Mouse (Mus musculus) neutrophil, adult 5-6 weeks (primary cell): ENCODE data around the gene Map3k13. TPM values are rescaled to one million over a fixed set of nuclear protein-coding genes. Genes with fewer than 3 reads are reported as not detected.
"Not testable (repeated sequence)": the region's sequence is repeated elsewhere in the genome, so short reads cannot be mapped to it uniquely, and the experiment has no call there.

Experiments
- ATAC-seq: fragments of 151-379, 151-347 bp; 2 replicates; pipeline ENCODE4 v1.8.0; 2017; ENCODE audit warnings: mild to moderate bottlenecking, moderate TSS enrichment; ENCODE audit not compliant: insufficient number of reproducible peaks, poor library complexity, low FRiP score, severe bottlenecking; ENCODE audit errors: extremely low read depth
- total RNA-seq: library from RNA; stranded (forward); fragments of 200-1000 nt; gene quantifications from 2 replicates; pipeline ENCODE4 v1.2.3, GENCODE M21; 2017

The Map3k13 gene
- total RNA-seq: 0.12 TPM in 2 replicates

DNA sequence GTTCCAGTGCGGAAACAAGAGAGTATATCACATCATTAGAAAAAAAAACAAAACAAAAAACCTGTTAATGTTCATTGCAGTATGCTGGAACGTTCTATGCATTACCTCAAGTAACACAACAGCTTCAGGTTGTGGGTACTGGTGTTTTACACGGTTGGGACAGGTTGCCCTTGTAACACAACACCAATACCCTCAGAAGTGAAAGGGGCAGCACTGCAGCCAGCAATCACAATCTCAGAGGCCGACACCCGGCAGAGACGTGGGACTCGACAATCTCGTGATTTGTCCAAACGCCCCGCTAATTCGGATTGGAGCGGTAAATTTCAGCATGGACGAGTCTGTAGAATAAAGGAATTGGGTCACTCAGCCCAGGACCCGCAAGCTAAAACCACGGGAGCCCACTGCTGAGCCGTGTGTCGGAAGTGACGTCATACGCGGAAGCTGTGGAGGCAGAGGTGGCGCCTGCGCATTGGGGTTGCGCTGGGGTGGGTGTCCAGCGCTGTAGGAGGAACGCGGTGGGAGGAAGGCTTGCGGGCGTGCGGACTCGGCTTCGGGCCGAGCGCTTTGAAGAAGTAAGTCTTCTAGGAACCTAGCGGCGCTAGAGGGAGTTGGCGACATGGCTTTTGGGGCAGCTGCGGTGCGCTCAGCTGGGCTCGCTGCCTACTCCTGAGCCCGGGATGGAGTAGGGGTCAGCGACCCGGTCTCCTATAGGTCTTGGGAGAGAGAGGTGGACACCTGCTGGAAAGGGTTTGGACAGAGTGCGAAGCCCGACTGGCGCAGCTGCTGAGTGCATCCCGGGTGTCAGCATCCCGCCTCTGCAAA, at the start of gene Map3k13:
Gene Map3k13 (plus strand): TSS at position 472 of the 822 bp plus-strand sequence.
- peak; percentile 88 for ATAC-seq

DNA sequence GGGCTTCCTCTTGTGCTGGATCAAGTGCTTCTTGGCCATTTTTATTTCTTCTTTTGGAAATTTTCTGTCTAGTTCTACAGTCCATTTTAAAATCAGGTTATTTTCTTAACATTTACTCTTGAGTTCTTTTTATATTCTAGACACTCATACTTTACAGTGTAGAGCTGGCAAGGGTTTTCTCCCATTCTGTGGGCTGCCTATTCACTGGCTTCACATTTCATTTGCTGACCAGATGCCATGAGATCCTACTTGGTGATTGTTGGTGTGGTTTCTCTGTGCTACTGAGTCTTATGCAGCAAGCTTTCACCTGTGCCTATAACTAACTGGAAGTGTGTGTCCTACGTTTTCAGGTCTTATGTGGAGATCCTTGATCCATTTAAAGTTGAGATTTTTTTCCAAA, 35.7 kb upstream of the Map3k13 start:
- no peak for ATAC-seq

DNA sequence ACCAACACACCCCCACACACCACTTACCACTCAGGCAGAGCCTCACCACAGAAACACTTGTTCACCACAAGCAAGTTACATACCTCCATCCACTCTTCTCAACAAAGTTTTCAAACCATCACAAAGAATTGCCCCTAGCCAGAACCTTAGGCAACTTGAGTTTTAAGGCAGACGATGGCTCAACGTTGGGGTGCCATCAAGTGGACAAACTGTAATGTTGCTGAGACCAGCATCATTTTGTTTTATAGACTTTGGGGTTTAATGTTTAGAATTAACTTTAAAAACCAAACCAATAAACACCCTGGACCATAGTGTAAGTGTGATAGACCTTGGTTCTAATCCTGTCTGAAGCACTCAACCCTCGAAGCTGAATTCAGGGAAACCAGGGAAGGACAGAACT, 25.9 kb upstream of the Map3k13 start:
- no peak for ATAC-seq

DNA sequence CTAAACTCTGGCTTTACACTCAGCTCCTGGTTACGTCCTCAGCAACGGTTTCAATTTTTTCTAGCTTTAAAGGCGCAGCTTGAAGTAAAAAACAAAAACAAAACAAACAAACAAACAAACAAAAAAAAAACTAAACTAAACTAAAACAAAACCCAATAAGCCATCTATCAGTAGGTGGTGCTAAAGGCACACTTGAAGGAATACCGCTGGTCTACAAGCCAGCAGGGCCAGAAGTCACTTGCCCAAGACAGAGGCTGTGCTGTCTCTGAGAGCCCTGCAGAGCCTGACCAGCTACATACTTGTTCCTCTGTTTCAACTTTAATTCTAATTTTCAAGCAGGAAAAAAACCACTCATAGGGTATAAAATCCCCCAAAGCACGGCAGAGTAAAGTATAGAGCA, 24.5 kb upstream of the Map3k13 start:
- ATAC-seq: no peak

- no peak for ATAC-seq
Measured at GRCm38 (mm10) chr16:21774725-21775124, 19.4 kb upstream of the Map3k13 start.

- ATAC-seq: no peak
Measured at GRCm38 (mm10) chr16:21778293-21778866, 15.8 kb upstream of the Map3k13 start.

DNA sequence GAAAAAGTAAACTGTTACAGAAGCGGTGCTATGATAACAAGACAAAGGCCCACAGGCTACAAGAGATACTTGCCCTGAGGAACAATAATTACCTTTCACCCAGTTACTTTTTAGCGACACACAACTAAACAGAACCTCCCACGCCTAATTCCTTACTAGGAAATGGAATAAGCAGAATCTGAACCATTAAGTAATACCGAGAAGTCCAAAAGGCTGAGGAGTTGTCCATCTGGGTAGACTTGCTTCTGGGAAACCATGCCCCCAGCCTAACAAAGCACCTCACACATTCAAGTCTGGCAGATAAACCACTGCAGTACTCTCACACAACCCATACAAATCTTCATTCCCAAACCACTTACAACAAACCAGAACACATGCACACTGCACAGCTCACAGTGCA, 15.0 kb upstream of the Map3k13 start:
- ATAC-seq: no peak

DNA sequence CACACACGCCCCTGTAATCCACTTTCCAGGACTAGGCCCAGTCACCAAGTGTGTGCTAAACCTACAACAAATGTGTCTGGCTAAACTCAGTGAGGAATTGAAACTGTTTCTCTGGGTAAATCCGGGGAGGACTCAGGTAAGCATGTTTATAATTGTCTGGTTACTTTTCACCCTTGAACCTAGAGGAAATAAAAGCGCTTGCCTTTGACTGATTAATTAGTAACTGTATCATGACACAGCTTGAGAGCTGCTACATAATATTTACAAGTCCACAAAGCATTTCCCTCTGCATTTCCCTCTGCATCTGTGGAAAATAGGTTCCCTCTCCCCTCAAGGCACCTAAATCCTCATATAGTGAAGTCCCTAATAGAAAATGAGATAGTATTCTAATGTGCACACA, 12.9 kb upstream of the Map3k13 start:
- ATAC-seq: no peak

DNA sequence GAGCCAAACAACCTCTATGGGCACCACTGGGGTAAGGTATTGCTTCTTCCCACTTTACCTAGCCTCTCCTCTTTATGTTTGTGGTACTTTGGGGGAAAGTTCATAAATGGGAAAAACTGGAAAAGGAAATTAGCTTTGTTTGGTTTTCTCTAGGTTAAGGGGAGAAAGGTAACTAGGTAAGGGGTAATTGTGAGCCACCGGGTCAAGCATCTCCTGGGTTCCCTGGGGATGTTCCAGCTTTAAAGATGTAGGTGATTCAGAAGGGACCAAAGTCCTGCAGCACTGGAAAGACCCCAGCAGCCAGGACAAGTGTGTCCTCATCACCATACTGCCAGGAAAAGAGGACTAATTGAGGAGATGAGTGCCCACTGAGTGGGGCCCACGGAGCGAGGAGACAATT, 12.3 kb upstream of the Map3k13 start:
- ATAC-seq: no peak

DNA sequence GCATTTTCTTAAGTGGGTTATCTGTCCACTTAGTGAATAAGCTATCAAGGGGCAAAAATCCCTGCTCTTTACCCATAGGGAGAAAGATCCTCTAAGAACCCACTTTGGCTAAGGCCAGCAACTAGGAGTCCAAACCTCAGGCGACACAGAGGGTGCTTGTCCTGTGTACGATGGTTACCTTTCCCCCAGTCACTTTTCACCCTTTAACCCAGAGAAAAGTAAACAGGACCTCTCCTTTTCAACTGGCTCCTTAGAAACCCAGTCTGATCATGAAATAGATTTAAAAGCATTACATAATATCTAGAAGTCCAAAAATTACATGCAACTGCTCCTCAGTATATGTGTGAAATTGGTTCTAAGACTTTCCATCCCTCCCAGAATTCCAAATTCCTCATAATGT, 11.3 kb upstream of the Map3k13 start:
- ATAC-seq: no peak

GRCm38 (mm10) chr16:21785000-21785399, 9.1 kb upstream of the Map3k13 start:
- no peak for ATAC-seq

DNA sequence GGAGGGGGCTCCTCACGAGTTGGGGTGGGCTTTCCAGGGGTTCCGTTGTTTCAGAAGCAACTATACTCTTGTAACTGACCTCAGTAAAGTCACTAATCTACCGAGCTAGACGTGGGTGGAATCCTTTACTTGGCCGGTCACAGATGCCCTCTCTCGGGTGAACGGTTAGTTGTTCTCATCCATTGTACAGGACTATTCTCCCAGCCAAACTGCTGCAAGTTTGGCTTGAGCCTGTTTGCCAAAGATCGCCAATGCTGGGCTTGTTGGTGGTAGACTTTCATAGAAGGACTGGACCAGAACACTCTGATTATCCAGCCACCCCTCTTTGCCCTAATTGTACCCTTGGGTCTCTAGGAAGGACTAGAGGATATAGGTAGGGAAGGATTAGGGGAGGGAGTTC, 7.8 kb upstream of the Map3k13 start:
- ATAC-seq: no peak

DNA sequence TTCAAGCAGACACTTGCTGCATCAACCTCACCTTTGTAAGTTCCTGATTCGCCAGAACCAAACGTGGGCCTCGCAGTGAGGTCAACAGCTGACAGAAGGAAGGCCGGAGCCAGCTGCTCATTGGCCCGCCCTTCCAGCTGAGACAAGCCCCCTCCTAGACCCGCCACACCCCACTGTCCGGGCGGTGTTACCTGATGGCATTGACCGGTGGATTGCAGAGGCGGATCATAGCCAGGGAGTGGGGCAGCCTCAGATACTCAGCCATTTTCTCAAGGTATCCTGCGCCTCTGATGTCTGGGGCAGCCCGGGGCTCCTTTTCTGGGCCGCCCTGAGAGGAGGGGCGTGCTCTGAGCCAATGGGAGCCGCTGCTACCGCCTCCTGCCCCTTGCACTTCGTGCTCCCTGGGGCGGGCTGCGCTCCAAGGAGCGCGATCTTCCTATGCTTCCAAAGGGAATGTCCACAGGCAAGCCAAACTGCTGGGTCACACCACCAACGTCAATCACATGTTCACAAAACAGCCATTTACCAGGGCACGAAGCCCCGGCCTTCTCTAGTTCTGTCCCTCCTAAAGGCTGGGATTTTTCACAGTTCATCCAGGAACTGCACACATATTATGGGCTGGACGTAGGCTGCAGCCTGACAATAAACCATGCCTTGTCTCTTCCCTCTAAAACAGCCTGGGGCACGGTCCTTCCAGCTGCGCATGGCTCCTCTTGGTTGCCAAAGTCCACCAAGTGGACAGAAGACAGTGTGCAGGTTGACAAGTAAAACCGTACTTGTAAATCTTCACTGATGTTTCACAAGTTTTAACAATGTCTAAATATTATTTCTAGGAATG, 6.4 kb upstream of the Map3k13 start, which contains the start of gene Ehhadh:
Gene Ehhadh (minus strand): TSS at position 292 of the 838 bp plus-strand sequence.
- peak; percentile 65 for ATAC-seq

- no peak for ATAC-seq
Measured at GRCm38 (mm10) chr16:21788581-21788980, 5.6 kb upstream of the Map3k13 start.

DNA sequence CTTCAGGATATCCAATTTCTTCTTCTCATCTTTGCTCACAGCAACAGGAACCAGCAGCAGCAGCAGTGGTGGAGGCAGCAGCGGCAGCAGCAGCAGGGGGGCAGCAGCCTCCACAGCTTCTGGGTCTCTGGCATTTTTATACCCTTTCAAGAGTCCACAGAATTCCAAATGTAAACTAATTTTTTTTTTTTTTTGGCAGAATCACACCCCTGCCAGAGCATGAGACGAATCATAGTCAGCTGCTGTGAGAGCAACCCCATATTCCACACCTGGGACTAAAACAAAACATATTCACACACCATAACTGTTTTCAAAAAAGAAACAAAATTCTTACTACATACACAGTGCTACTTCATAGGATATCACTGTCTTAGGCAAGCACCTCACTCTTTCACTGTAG, 5.0 kb upstream of the Map3k13 start:
- no peak for ATAC-seq

DNA sequence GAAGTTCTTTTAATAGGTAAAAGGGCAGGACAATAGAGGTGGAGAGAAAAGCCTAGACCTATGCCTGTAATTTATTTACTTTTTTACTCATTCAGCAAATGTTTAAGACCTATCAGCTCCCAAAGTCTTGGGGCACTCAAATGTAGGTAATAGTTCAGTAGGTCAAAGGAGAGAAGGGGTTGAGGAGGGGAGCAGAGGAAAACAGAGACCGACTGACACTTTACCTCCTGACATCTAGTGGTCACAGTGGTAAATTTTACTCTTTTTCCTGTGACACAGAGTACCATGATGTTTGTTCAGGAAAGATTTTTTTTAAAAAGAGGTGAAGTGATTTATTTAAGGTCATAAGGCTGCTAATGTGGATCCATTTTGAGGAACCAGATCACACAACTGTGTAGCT, 3.7 kb upstream of the Map3k13 start:
- ATAC-seq: no peak

- ATAC-seq: peak; percentile 33; the same call in 1 of the 2 replicates
Measured at GRCm38 (mm10) chr16:21791779-21792178, 2.4 kb upstream of the Map3k13 start.

GRCm38 (mm10) chr16:21793080-21793810, 901 bp upstream of the Map3k13 start:
- not testable (repeated sequence) for ATAC-seq

DNA sequence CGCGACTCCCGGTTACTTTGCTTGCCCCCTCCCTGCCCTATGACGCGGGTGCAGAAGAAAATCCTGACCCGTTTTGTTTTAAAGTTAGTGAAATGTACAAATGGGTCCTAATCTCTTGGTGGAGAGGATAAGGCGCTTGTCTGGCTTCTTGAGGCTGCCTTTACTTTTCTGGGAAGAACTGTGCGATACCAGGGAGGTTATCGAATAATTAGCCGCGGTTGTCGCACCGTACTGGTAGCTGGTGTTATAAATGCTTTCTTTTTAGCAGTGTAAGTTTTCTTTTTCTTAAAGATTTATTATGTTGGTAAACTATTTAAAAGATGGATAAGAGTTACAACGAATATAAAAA, 525 bp downstream of the Map3k13 start:
- no peak for ATAC-seq
